Mouse (Mus musculus) cortical plate, adult 2 months (tissue): Measurements from ENCODE around the gene Tmem8b.
A peak's percentile ranks its signal among the peaks of the same experiment; 100 is the strongest.

ENCODE experiments used
- CTCF ChIP-seq: fragments of 200-500 bp; IDR thresholded peaks from 2 replicates; pipeline ENCODE4 v1.5.1; 2011; ENCODE audit warnings: mild to moderate bottlenecking, control low read depth, low read length; ENCODE audit not compliant: insufficient read depth; ENCODE audit errors: extremely low read depth
- POLR2A ChIP-seq: fragments of 200-500 bp; IDR thresholded peaks from 2 replicates; pipeline ENCODE4 v1.6.1; 2011; ENCODE audit warnings: mild to moderate bottlenecking, low read length, control low read depth; ENCODE audit not compliant: insufficient read depth; ENCODE audit errors: extremely low read depth

DNA sequence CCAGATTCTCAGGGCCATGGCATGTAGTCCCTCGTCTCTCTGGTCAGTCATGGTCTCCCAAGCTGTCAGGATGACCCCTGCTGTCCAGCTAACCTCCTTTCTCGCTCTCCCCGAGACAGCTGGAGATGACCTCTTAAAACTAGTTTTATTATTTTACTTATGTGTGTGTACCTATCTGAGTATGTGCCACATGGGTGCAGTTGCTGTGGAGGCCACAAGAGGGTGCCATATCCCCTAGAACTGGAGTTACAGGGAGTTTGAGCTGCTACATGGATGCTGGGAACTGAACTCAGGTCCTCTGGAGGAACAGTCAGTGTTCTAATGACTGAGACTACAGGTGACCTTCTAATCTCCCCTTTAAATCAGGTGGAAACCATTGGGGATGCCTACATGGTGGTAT lies 19.0 kb upstream of the Tmem8b start:
- TF ChIP-seq POLR2A (no peak), CTCF (0 out of 2 replicates have a peak, but pooled peaks have one; percentile 5)
